Mouse (Mus musculus): ENCODE results near the gene Tmem256.
"Not testable (repeated sequence)": the region's sequence is repeated elsewhere in the genome, so short reads cannot be mapped to it uniquely, and the experiment has no call there.

Tmem256 gene

GRCm38 (mm10) chr11:69858113-69858998 lies 20.0 kb downstream of the Tmem256 start, which contains the start of gene Tnk1:
Gene Tnk1 (minus strand): TSS chr11:69858730.
- peak; percentile 74 for DNase-seq

- DNase-seq: not testable (repeated sequence)
These were observed 25.4 kb downstream of the Tmem256 start for GRCm38 (mm10) chr11:69863729-69864128.

GRCm38 (mm10) chr11:69864138-69864860 lies 26.0 kb downstream of the Tmem256 start:
- DNase-seq: no peak

GRCm38 (mm10) chr11:69865561-69865960 lies 27.2 kb downstream of the Tmem256 start:
- DNase-seq: no peak

GRCm38 (mm10) chr11:69867335-69867734 lies 29.0 kb downstream of the Tmem256 start:
- no peak for DNase-seq

GRCm38 (mm10) chr11:69870289-69871069 lies 32.2 kb downstream of the Tmem256 start:
- no peak for DNase-seq

- no peak for DNase-seq
These were observed 33.5 kb downstream of the Tmem256 start for GRCm38 (mm10) chr11:69871822-69872221.

GRCm38 (mm10) chr11:69872451-69872850 lies 34.1 kb downstream of the Tmem256 start:
- no peak for DNase-seq

GRCm38 (mm10) chr11:69876186-69876585 lies 37.9 kb downstream of the Tmem256 start:
- no peak for DNase-seq

GRCm38 (mm10) chr11:69876867-69877266 lies 38.6 kb downstream of the Tmem256 start:
- DNase-seq: peak; percentile 85

- no peak for DNase-seq
These were observed 39.6 kb downstream of the Tmem256 start, which contains the start of gene Tmem95 for GRCm38 (mm10) chr11:69877878-69878277. Gene Tmem95 (minus strand): TSS chr11:69878018.

- no peak for DNase-seq
These were observed 40.1 kb downstream of the Tmem256 start for GRCm38 (mm10) chr11:69878399-69878798.

- no peak for DNase-seq
These were observed 40.6 kb downstream of the Tmem256 start for GRCm38 (mm10) chr11:69878952-69879351.

GRCm38 (mm10) chr11:69879711-69880110 lies 41.4 kb downstream of the Tmem256 start:
- DNase-seq: no peak

- no peak for DNase-seq
These were observed 42.2 kb downstream of the Tmem256 start for GRCm38 (mm10) chr11:69880506-69880852.

GRCm38 (mm10) chr11:69880853-69881603 lies 42.7 kb downstream of the Tmem256 start, which contains the start of gene Kctd11:
Gene Kctd11 (minus strand): TSS chr11:69881406.
- peak; percentile 93 for DNase-seq

- DNase-seq: no peak
These were observed 43.7 kb downstream of the Tmem256 start for GRCm38 (mm10) chr11:69881787-69882670.

GRCm38 (mm10) chr11:69883066-69883465 lies 44.8 kb downstream of the Tmem256 start:
- peak; percentile 38 for DNase-seq

- no peak for DNase-seq
These were observed 45.3 kb downstream of the Tmem256 start for GRCm38 (mm10) chr11:69883527-69884151.

GRCm38 (mm10) chr11:69884240-69884639 lies 45.9 kb downstream of the Tmem256 start:
- DNase-seq: peak; percentile 41

GRCm38 (mm10) chr11:69884663-69885062 lies 46.3 kb downstream of the Tmem256 start:
- peak; percentile 26 for DNase-seq
